Mouse (Mus musculus): ENCODE results near the gene Dnlz. TPM values are rescaled to one million over a fixed set of nuclear protein-coding genes. Genes with fewer than 3 reads are reported as not detected.
"Not testable (repeated sequence)": the region's sequence is repeated elsewhere in the genome, so short reads cannot be mapped to it uniquely, and the experiment has no call there.

Gene Dnlz
- 16.1 and 17.0 TPM in 2 replicates for polyA plus RNA-seq (2016; fragmentation: Nextera tagmentation; extraction: Ambion mirVana)

GRCm38 (mm10) chr2:26351358-26352290, at the start of gene Dnlz:
Dnlz (minus strand) TSS chr2:26352110.
- Histone ChIP-seq H3K9me3 (replicated peaks) (no peaks in the 10 kb centered on the region), H3K27me3 (replicated peaks) (no peaks in the 10 kb centered on the region), H3K4me3 (peak within 1 kb of the TSS; percentile 81), H3K27ac (peak within 1 kb of the TSS; percentile 77), H3K36me3 (peaks cover 25% of the 10 kb centered on the region), H3K4me2 (peak within 1 kb of the TSS; percentile 94), H3K4me1 (peaks cover 37% of the 10 kb centered on the region), H3K9ac (peak within 1 kb of the TSS; percentile 79)
- 3% methylated on average over 62 of the region's 62 CpGs for WGBS (ENCODE audit: insufficient replicate concordance)
- peak; percentile 77 for ATAC-seq

- 65% methylated on average over 4 of the region's 4 CpGs for WGBS (ENCODE audit: insufficient replicate concordance)
- Histone ChIP-seq H3K9ac (no peak overlapping the region), H3K4me3 (no peak overlapping the region), H3K27me3 (replicated peaks) (no peaks in the 10 kb centered on the region), H3K27ac (peak overlapping the region; percentile 49; the same call in 1 of the 2 replicates), H3K36me3 (peaks cover 84% of the 10 kb centered on the region), H3K4me1 (peaks cover 39% of the 10 kb centered on the region), H3K4me2 (peak overlapping the region; percentile 27; the same call in 1 of the 2 replicates), H3K9me3 (replicated peaks) (no peaks in the 10 kb centered on the region)
- peak; percentile 75 for ATAC-seq
Measured at GRCm38 (mm10) chr2:26401023-26401422, 49.1 kb upstream of the Dnlz start.

GRCm38 (mm10) chr2:26400296-26400695, 48.4 kb upstream of the Dnlz start:
- Histone ChIP-seq H3K36me3 (peaks cover 88% of the 10 kb centered on the region), H3K4me1 (peaks cover 32% of the 10 kb centered on the region), H3K9ac (no peak overlapping the region), H3K4me2 (no peak overlapping the region), H3K9me3 (replicated peaks) (no peaks in the 10 kb centered on the region), H3K4me3 (no peak overlapping the region), H3K27me3 (replicated peaks) (no peaks in the 10 kb centered on the region), H3K27ac (peak overlapping the region; percentile 49)
- no peak for ATAC-seq
- 79% methylated on average over 5 of the region's 5 CpGs for WGBS (ENCODE audit: insufficient replicate concordance)

GRCm38 (mm10) chr2:26399647-26400046, 47.7 kb upstream of the Dnlz start:
- no peak overlapping the region for H3K4me2 ChIP-seq
- H3K27me3 ChIP-seq (replicated peaks) = no peaks in the 10 kb centered on the region
- ATAC-seq = peak; percentile 55
- no peak overlapping the region for H3K4me3 ChIP-seq
- H3K9ac ChIP-seq = no peak overlapping the region
- H3K9me3 ChIP-seq (replicated peaks) = no peaks in the 10 kb centered on the region
- H3K27ac ChIP-seq = no peak overlapping the region; the same call in 1 of the 2 replicates
- WGBS (ENCODE audit: insufficient replicate concordance) = 72% methylated on average over 5 of the region's 5 CpGs
- peaks cover 90% of the 10 kb centered on the region for H3K36me3 ChIP-seq
- H3K4me1 ChIP-seq = peaks cover 26% of the 10 kb centered on the region

DNA sequence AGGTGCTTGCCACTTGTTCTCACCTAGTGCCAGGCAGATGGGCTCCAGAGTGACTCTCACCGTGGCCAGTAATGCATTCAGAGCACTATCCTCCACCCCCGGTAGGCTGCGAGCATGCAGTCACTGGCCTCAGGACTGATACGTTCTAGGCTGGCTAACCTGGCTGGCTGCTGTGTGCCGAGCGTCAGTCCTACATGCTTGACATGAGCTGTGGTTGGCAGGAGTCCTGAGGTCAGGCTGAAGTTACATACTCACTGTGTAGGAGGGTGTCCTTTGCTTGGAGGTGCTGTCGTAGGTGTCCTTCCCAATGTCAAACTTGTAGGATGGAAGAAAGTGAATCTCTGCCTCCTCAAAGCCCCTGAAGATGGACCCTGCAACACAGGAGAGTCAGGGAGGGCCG, 47.1 kb upstream of the Dnlz start:
- Histone ChIP-seq H3K4me3 (no peak overlapping the region), H3K9ac (no peak overlapping the region), H3K9me3 (replicated peaks) (no peaks in the 10 kb centered on the region), H3K4me1 (peaks cover 24% of the 10 kb centered on the region), H3K36me3 (peaks cover 95% of the 10 kb centered on the region), H3K27ac (no peak overlapping the region), H3K27me3 (replicated peaks) (no peaks in the 10 kb centered on the region), H3K4me2 (no peak overlapping the region)
- 82% methylated on average over 8 of the region's 8 CpGs for WGBS (ENCODE audit: insufficient replicate concordance)
- no peak for ATAC-seq

DNA sequence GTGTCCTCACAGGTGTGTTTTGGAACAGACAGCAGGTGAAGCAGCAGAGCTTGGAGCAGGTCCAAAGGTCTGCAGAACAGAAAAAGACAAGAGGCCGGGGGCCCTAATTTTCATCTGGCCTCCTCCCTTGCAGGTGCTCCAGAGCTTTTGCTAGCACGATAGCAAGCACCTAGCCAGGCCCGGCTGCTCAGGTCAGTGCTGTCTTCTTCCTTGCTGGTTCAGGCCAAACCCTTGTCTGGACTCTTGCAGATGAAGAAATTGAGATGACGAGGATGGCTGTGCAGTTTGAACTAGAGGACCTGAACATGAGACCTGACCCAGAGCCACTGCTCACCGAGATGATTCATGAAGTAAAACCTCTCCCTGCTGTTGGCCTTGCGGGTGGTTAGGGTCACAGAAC, 39.7 kb upstream of the Dnlz start:
- no peak overlapping the region for H3K4me3 ChIP-seq
- H3K4me1 ChIP-seq = peaks cover 29% of the 10 kb centered on the region
- H3K9ac ChIP-seq = no peak overlapping the region
- H3K4me2 ChIP-seq = no peak overlapping the region
- no peaks in the 10 kb centered on the region for H3K9me3 ChIP-seq (replicated peaks)
- no peak overlapping the region for H3K27ac ChIP-seq
- 81% methylated on average over 6 of the region's 6 CpGs for WGBS (ENCODE audit: insufficient replicate concordance)
- no peaks in the 10 kb centered on the region for H3K27me3 ChIP-seq (replicated peaks)
- H3K36me3 ChIP-seq = peaks cover 75% of the 10 kb centered on the region
- ATAC-seq = no peak

- WGBS (ENCODE audit: insufficient replicate concordance) = 61% methylated on average over 3 of the region's 3 CpGs
- no peak for ATAC-seq
- no peaks in the 10 kb centered on the region for H3K27me3 ChIP-seq (replicated peaks)
- no peaks in the 10 kb centered on the region for H3K9me3 ChIP-seq (replicated peaks)
- H3K27ac ChIP-seq = 0 out of 2 replicates have a peak overlapping the region, but pooled peaks have one; percentile 11
- no peak overlapping the region for H3K9ac ChIP-seq
- peak overlapping the region; percentile 86 for H3K4me2 ChIP-seq
- no peak overlapping the region for H3K4me3 ChIP-seq
- H3K4me1 ChIP-seq = peaks cover 29% of the 10 kb centered on the region
- H3K36me3 ChIP-seq = peaks cover 75% of the 10 kb centered on the region
Measured at GRCm38 (mm10) chr2:26390954-26391353, 39.0 kb upstream of the Dnlz start.

DNA sequence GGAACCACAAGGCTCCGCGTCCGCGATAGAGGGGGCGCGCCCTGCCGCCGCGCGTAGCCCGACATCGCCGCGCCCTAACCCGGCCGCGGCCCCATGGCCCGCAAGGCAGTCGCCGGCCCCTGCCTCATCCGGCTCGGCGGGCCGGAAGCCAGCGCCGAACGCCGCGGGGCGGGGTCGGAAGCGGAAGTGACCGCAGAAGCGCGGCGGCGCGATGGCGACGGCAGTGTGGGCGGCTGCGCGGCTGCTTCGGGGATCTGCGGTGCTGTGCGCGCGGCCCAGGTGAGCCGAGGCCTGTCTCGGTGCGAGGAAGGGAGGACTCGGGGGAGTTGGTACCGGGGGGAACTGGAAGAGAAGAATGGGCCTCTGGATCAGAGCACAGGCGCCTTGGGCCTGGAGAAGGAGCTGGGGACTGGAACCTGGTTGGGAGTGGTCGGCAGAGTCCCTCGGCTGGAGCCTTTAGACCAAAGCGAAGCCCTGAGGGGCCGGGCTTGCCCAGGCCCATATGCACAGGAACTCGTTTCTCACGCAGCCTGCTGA, 37.3 kb upstream of the Dnlz start, which contains the start of the genes Entr1 and Pmpca:
Gene Entr1 (minus strand): TSS at position 163 of the 537 bp plus-strand sequence.
Gene Pmpca (plus strand): TSS at position 186 of the 537 bp plus-strand sequence.
- Histone ChIP-seq H3K27me3 (replicated peaks) (no peaks in the 10 kb centered on the region), H3K27ac (peak within 1 kb of the TSS; percentile 83), H3K9ac (peak within 1 kb of the TSS; percentile 86), H3K36me3 (peaks cover 75% of the 10 kb centered on the region), H3K9me3 (replicated peaks) (no peaks in the 10 kb centered on the region), H3K4me3 (peak within 1 kb of the TSS; percentile 92), H3K4me1 (peaks cover 29% of the 10 kb centered on the region), H3K4me2 (peak within 1 kb of the TSS; percentile 86)
- peak; percentile 90 for ATAC-seq
- under 1% methylated on average over 60 of the region's 60 CpGs for WGBS (ENCODE audit: insufficient replicate concordance)

GRCm38 (mm10) chr2:26388682-26389153, 36.8 kb upstream of the Dnlz start:
- peaks cover 75% of the 10 kb centered on the region for H3K36me3 ChIP-seq
- peak overlapping the region; percentile 86 for H3K9ac ChIP-seq

DNA sequence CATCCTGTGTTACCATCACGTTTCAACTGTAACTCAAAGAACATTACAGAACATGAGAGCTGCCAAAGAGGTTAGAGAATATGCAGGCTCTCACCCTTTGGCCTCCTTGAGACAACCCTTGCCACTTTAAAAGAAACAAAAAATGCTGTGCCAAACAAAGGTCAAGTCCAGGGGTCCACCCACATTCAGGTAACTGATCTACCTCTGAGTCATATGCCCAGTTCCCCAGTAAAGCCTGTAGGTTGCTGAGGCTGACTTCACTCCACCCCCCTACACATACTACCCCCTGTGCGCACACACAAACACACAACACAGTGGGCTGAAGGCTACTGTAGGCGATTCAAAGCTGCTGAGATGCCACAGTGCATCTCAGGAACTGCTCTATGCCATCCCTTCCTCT, 35.8 kb upstream of the Dnlz start:
- Histone ChIP-seq H3K9ac (peak overlapping the region; percentile 86), H3K27ac (no peak overlapping the region), H3K4me2 (peak overlapping the region; percentile 86), H3K4me1 (peaks cover 29% of the 10 kb centered on the region), H3K36me3 (peaks cover 75% of the 10 kb centered on the region), H3K27me3 (replicated peaks) (no peaks in the 10 kb centered on the region), H3K4me3 (peak overlapping the region; percentile 92), H3K9me3 (replicated peaks) (no peaks in the 10 kb centered on the region)
- ATAC-seq = no peak
- 82% methylated on average over 3 of the region's 3 CpGs for WGBS (ENCODE audit: insufficient replicate concordance)

More at GRCm38 (mm10) chr2:26388682-26389153, 36.8 kb upstream of the Dnlz start:
- Histone ChIP-seq H3K9me3 (replicated peaks) (no peaks in the 10 kb centered on the region), H3K4me1 (peaks cover 29% of the 10 kb centered on the region), H3K4me2 (peak overlapping the region; percentile 86), H3K27me3 (replicated peaks) (no peaks in the 10 kb centered on the region), H3K27ac (peak overlapping the region; percentile 83), H3K4me3 (peak overlapping the region; percentile 92)
- under 1% methylated on average over 44 of the region's 45 CpGs for WGBS (ENCODE audit: insufficient replicate concordance)
- peak; percentile 70 for ATAC-seq

DNA sequence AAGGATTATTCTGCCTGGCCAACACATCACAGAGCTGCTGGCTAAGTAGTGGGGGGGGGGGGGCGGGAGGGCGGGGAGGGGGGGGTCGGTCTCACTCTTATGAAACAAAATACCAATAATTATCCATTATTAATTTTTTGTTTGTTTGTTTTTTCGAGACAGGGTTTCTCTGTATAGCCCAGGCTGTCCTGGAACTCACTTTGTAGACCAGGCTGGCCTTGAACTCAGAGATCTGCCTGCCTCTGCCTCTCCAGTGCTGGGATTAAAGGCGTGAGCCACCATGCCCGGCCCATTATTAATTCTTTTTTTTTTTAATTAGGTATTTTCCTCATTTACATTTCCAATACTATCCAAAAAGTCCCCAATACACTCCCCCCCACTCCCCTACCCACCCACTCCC, 29.0 kb upstream of the Dnlz start:
- H3K9me3 ChIP-seq (replicated peaks); ATAC-seq; H3K27me3 ChIP-seq (replicated peaks): not testable (repeated sequence)
- H3K36me3 ChIP-seq = peaks cover 74% of the 10 kb centered on the region
- H3K4me3 ChIP-seq = peak overlapping the region; percentile 91
- peak overlapping the region; percentile 95 for H3K4me2 ChIP-seq
- peaks cover 20% of the 10 kb centered on the region for H3K4me1 ChIP-seq
- peak overlapping the region; percentile 86 for H3K9ac ChIP-seq
- 27% methylated on average over 5 of the region's 6 CpGs for WGBS (ENCODE audit: insufficient replicate concordance)
- H3K27ac ChIP-seq = peak overlapping the region; percentile 77; the same call in 1 of the 2 replicates
